Mouse (Mus musculus) limb, embryonic 14.5 days (tissue): ENCODE measurements at regions not wholly inside any gene's neighbourhood (a gene's known extent, or its start where the extent isn't known, plus 50 kb on each side); places are given as distances from the start of the nearest gene placed in this dataset.
A peak's percentile ranks its signal among the peaks of the same experiment; 100 is the strongest.

Source experiments
- ATAC-seq: fragments of 200-750 bp; cut with Nextera tagmentation; 2 replicates; pipeline ENCODE4 v1.8.0; 2017; ENCODE audit warnings: low read depth, moderate number of reproducible peaks, moderate TSS enrichment; ENCODE audit not compliant: low FRiP score
- DNase-seq: peaks from one replicate; pipeline ENCODE4 v3.0.0-alpha.2; 2015; ENCODE audit warnings: low spot score
- H3K27ac ChIP-seq: fragments of 300-500 bp; sonication (generic); replicated peaks from 2 replicates; pipeline ENCODE4 v1.5.1; 2014; ENCODE audit warnings: low read depth, mild to moderate bottlenecking, low read length, moderate library complexity, mixed read lengths
- H3K27me3 ChIP-seq: fragments of 300-500 bp; sonication (generic); 2 replicates; pipeline ENCODE4 v1.6.1; 2014; ENCODE audit warnings: low read length, mixed read lengths; ENCODE audit not compliant: control insufficient read depth, insufficient read depth
- H3K36me3 ChIP-seq: fragments of 300-500 bp; sonication (generic); 2 replicates; pipeline ENCODE4 v1.6.1; 2014; ENCODE audit warnings: mild to moderate bottlenecking, low read length, moderate library complexity, mixed read lengths; ENCODE audit not compliant: control insufficient read depth, insufficient read depth
- H3K4me1 ChIP-seq: fragments of 300-500 bp; sonication (generic); 2 replicates; pipeline ENCODE4 v1.6.1; 2014; ENCODE audit warnings: antibody characterized with exemption, low read length, mixed read lengths; ENCODE audit not compliant: control insufficient read depth, insufficient read depth
- H3K4me2 ChIP-seq: fragments of 300-500 bp; sonication (generic); replicated peaks from 2 replicates; pipeline ENCODE4 v1.6.1; 2014; ENCODE audit warnings: low read depth, mild to moderate bottlenecking, low read length, moderate library complexity; ENCODE audit not compliant: severe bottlenecking
- H3K4me3 ChIP-seq: fragments of 300-500 bp; sonication (generic); replicated peaks from 2 replicates; pipeline ENCODE4 v1.5.1; 2014; ENCODE audit warnings: low read length
- H3K9ac ChIP-seq: fragments of 300-500 bp; sonication (generic); 2 replicates; pipeline ENCODE4 v1.6.1; 2014; ENCODE audit warnings: mild to moderate bottlenecking, low read depth, low read length, moderate library complexity; ENCODE audit not compliant: severe bottlenecking
- H3K9me3 ChIP-seq: fragments of 300-500 bp; sonication (generic); 2 replicates; pipeline ENCODE4 v1.6.1; 2016; ENCODE audit warnings: low read length; ENCODE audit not compliant: control insufficient read depth
- POLR2A ChIP-seq: fragments of 200-500 bp; IDR thresholded peaks from 2 replicates; pipeline ENCODE4 v1.8.0; 2012; ENCODE audit warnings: inconsistent platforms, mild to moderate bottlenecking, moderate library complexity, borderline replicate concordance; ENCODE audit not compliant: insufficient read depth, insufficient read length; ENCODE audit errors: extremely low read depth
- WGBS: fragments of 180-500 bp; shearing (Covaris S2); extraction: QIAGEN DNeasy Blood & Tissue Kit; methylation state at CpG from one replicate; pipeline ENCODE4 v1.1.7; 2014; 5-methylcytosine and 5-hydroxymethylcytosine counted together

- WGBS, result 17% methylated on average over 16 of the region's 16 CpGs
- no peaks in the 10 kb centered on the region for H3K9me3 ChIP-seq
- no peak overlapping the region for H3K27ac ChIP-seq
- ATAC-seq, result no peak
- no peak overlapping the region for H3K9ac ChIP-seq
- TF ChIP-seq POLR2A, result no peak
- H3K4me1 ChIP-seq, result 0 out of 2 replicates have a peak, but pooled peaks cover 5% of the 10 kb centered on the region
- H3K4me3 ChIP-seq, result no peak overlapping the region
- H3K27me3 ChIP-seq, result peaks cover 21% of the 10 kb centered on the region; the same call in 1 of the 2 replicates
- no peak for DNase-seq
- no peak overlapping the region for H3K4me2 ChIP-seq
- H3K36me3 ChIP-seq, result no peaks in the 10 kb centered on the region
These were observed 264.8 kb downstream of the Mtx2 start for GRCm38 (mm10) chr2:75090439-75090838.

- peak overlapping the region; percentile 9 for H3K4me2 ChIP-seq
- WGBS, result 17% methylated on average over 11 of the region's 11 CpGs
- no peak for ATAC-seq
These were observed 275.9 kb downstream of the Mtx2 start for GRCm38 (mm10) chr2:75101501-75101900.

GRCm38 (mm10) chr2:75112751-75113150 lies 287.1 kb downstream of the Mtx2 start:
- DNase-seq (peak; percentile 60), ATAC-seq (no peak)
- H3K27me3 ChIP-seq, result 0 out of 2 replicates have a peak, but pooled peaks cover 3% of the 10 kb centered on the region
- TF ChIP-seq POLR2A, result no peak
- WGBS, result 63% methylated on average over 9 of the region's 9 CpGs
- H3K4me3 ChIP-seq, result no peak overlapping the region
- no peaks in the 10 kb centered on the region for H3K9me3 ChIP-seq
- H3K4me2 ChIP-seq, result no peak overlapping the region
- H3K9ac ChIP-seq, result no peak overlapping the region
- no peaks in the 10 kb centered on the region for H3K36me3 ChIP-seq
- no peak overlapping the region for H3K27ac ChIP-seq
- no peaks in the 10 kb centered on the region for H3K4me1 ChIP-seq

More at GRCm38 (mm10) chr2:75101501-75101900, 275.9 kb downstream of the Mtx2 start:
- peak; percentile 30 for DNase-seq
- no peak for TF ChIP-seq POLR2A
- peak overlapping the region; percentile 10; the same call in 1 of the 2 replicates for H3K4me3 ChIP-seq
- no peak overlapping the region for H3K9ac ChIP-seq
- no peak overlapping the region for H3K27ac ChIP-seq
- no peaks in the 10 kb centered on the region for H3K36me3 ChIP-seq
- no peaks in the 10 kb centered on the region for H3K4me1 ChIP-seq
- peaks cover 13% of the 10 kb centered on the region; the same call in 1 of the 2 replicates for H3K27me3 ChIP-seq
- H3K9me3 ChIP-seq, result no peaks in the 10 kb centered on the region

GRCm38 (mm10) chr2:75114375-75114774 lies 288.8 kb downstream of the Mtx2 start:
- Histone ChIP-seq H3K9me3 (no peaks in the 10 kb centered on the region), H3K27ac (no peak overlapping the region), H3K36me3 (no peaks in the 10 kb centered on the region), H3K9ac (no peak overlapping the region), H3K27me3 (0 out of 2 replicates have a peak, but pooled peaks cover 3% of the 10 kb centered on the region), H3K4me2 (no peak overlapping the region), H3K4me3 (no peak overlapping the region), H3K4me1 (no peaks in the 10 kb centered on the region)
- DNase-seq (no peak), ATAC-seq (no peak)
- no peak for TF ChIP-seq POLR2A
- 15% methylated on average over 6 of the region's 6 CpGs for WGBS

- 67% methylated on average over 8 of the region's 8 CpGs for WGBS
- Histone ChIP-seq H3K36me3 (no peaks in the 10 kb centered on the region), H3K27me3 (0 out of 2 replicates have a peak, but pooled peaks cover 3% of the 10 kb centered on the region), H3K4me3 (no peak overlapping the region), H3K9me3 (no peaks in the 10 kb centered on the region), H3K4me2 (no peak overlapping the region), H3K9ac (no peak overlapping the region), H3K4me1 (no peaks in the 10 kb centered on the region), H3K27ac (no peak overlapping the region)
- TF ChIP-seq POLR2A, result no peak
- DNase-seq (no peak), ATAC-seq (no peak)
These were observed 292.8 kb downstream of the Mtx2 start for GRCm38 (mm10) chr2:75118348-75118926.
